Mouse (Mus musculus): Measurements from ENCODE around the gene Rpl9. TPM values are rescaled to one million over a fixed set of nuclear protein-coding genes. Genes with fewer than 3 reads are reported as not detected.
A peak's percentile ranks its signal among the peaks of the same experiment; 100 is the strongest.

The Rpl9 gene
- total and polyA plus RNA-seq, 2 experiments from 2014 or later, result 506 to 1,074 TPM

DNA sequence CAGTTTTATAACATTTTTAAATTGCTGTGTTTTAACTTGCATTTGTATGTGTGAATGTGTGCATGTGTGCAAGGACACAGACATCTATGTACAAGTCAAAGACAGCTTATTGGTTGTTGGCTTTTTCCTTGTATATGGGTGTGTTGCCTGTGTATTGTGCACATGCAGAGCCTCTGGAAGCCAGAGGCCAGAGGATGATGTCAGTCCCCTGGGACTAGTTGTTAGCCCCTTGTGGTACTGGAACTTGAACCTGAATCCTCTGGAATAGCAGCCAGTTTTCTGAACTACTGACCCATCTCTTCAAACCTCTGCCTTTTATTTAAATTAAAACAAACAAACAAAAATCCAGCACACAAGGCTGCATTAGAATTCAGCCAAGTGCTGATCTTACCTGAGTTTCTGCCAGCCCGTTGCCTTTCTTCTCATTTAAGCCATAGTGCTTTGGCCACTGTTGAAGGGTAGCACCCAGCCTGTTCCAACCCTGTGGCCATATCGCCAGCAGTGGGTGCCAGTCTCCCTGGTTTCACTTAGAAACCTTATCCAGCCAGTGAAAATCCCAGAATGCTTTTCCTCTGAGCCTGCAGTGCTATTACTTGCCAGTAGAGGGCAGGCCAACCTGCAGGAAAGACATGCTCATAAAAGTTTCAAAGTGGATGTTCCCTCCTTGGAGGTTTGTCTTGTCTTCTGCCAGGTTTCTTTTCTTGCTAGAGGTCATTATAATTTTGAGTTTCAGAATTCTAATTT lies 10.2 kb upstream of the Rpl9 start:
- H3K4me1 ChIP-seq (ENCODE audit: control insufficient read depth, insufficient read depth), result no peaks in the 10 kb centered on the region
- 22% methylated on average over 2 of the region's 2 CpGs for WGBS
- H3K36me3 ChIP-seq (replicated peaks; ENCODE audit: control insufficient read depth, insufficient read depth, low read length), result peaks cover 77% of the 10 kb centered on the region
- peak; percentile 79 for ATAC-seq (ENCODE audit: insufficient read depth, low read depth)
- H3K9me3 ChIP-seq (replicated peaks; ENCODE audit: control insufficient read depth, low read length), result no peaks in the 10 kb centered on the region
- H3K4me2 ChIP-seq (ENCODE audit: low read depth, low read length), result no peak overlapping the region
- no peak overlapping the region for H3K4me3 ChIP-seq (ENCODE audit: low read depth, low read length)
- peak; percentile 83 for DNase-seq (ENCODE audit: low spot score)
- no peak overlapping the region for H3K9ac ChIP-seq (replicated peaks; ENCODE audit: low read depth, low read length)
- no peaks in the 10 kb centered on the region for H3K27me3 ChIP-seq (ENCODE audit: control insufficient read depth, insufficient read depth, low read length)
- no peak overlapping the region for H3K27ac ChIP-seq (ENCODE audit: low read depth)
- TF ChIP-seq CTCF (IDR thresholded peaks at IDR 0.05; ENCODE audit: low read depth), result peak; percentile 99
- no peak for TF ChIP-seq EP300 (IDR thresholded peaks at IDR 0.05; ENCODE audit: low read depth)

DNA sequence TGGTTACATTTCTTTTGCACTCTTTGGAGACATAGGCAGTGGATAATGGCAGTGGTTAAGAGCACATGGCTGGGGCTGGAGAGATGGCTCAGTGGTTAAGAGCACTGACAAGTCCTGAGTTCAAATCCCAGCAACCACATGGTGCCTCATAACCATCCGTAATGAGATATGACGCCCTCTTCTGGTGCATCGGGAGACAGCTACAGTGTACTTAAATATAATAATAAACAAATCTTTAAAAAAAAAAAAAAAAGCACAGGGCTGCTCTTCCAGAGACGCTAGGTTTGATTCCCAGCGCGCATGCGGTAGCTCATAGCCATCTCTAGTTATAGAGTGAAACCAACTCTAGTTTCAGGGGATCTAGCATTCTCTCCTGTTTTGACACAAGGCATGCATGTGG lies 3.2 kb upstream of the Rpl9 start:
- Histone ChIP-seq H3K4me1 (ENCODE audit: control insufficient read depth, insufficient read depth) (peaks cover 9% of the 10 kb centered on the region), H3K4me2 (ENCODE audit: low read depth, low read length) (no peak overlapping the region), H3K36me3 (replicated peaks; ENCODE audit: control insufficient read depth, insufficient read depth, low read length) (peaks cover 54% of the 10 kb centered on the region), H3K27ac (ENCODE audit: low read depth) (no peak overlapping the region), H3K9ac (replicated peaks; ENCODE audit: low read depth, low read length) (no peak overlapping the region), H3K4me3 (ENCODE audit: low read depth, low read length) (no peak overlapping the region), H3K27me3 (ENCODE audit: control insufficient read depth, insufficient read depth, low read length) (no peaks in the 10 kb centered on the region), H3K9me3 (replicated peaks; ENCODE audit: control insufficient read depth, low read length) (no peaks in the 10 kb centered on the region)
- no peak for DNase-seq (ENCODE audit: low spot score)
- 86% methylated on average over 7 of the region's 7 CpGs for WGBS
- no peak for TF ChIP-seq CTCF (IDR thresholded peaks at IDR 0.05; ENCODE audit: low read depth)
- TF ChIP-seq EP300 (IDR thresholded peaks at IDR 0.05; ENCODE audit: low read depth), result no peak
- ATAC-seq (ENCODE audit: insufficient read depth, low read depth), result no peak

DNA sequence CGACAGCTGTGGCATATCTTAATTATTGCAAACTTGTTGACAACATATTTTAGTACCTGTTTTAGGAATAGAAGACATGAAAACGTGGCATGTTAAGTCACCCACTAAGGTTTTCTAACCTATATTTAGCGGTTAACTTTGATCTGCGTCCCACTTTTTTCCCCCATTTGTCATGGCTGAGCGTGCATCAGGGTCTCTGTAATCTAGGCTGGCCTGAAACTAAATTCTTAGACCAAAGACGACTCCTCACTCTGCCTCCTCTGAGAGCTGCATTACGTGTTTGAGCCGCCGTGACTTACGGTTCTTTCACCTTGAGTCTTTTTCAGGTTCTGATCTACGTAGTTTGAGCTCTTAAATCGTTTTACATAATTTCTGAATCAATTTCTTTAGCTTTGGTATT lies 509 bp upstream of the Rpl9 start:
- 3% methylated on average over 12 of the region's 12 CpGs for WGBS
- Histone ChIP-seq H3K4me3 (ENCODE audit: low read depth, low read length) (peak overlapping the region; percentile 87), H3K9ac (replicated peaks; ENCODE audit: low read depth, low read length) (peak overlapping the region; percentile 98), H3K27ac (ENCODE audit: low read depth) (peak overlapping the region; percentile 77), H3K4me1 (ENCODE audit: control insufficient read depth, insufficient read depth) (peaks cover 9% of the 10 kb centered on the region), H3K36me3 (replicated peaks; ENCODE audit: control insufficient read depth, insufficient read depth, low read length) (peaks cover 55% of the 10 kb centered on the region), H3K27me3 (ENCODE audit: control insufficient read depth, insufficient read depth, low read length) (no peaks in the 10 kb centered on the region), H3K4me2 (ENCODE audit: low read depth, low read length) (peak overlapping the region; percentile 80), H3K9me3 (replicated peaks; ENCODE audit: control insufficient read depth, low read length) (no peaks in the 10 kb centered on the region)
- DNase-seq (ENCODE audit: low spot score) (no peak), ATAC-seq (ENCODE audit: insufficient read depth, low read depth) (peak; percentile 42; the same call in 1 of the 2 replicates)
- no peak for TF ChIP-seq CTCF (IDR thresholded peaks at IDR 0.05; ENCODE audit: low read depth)
- no peak for TF ChIP-seq EP300 (IDR thresholded peaks at IDR 0.05; ENCODE audit: low read depth)

DNA sequence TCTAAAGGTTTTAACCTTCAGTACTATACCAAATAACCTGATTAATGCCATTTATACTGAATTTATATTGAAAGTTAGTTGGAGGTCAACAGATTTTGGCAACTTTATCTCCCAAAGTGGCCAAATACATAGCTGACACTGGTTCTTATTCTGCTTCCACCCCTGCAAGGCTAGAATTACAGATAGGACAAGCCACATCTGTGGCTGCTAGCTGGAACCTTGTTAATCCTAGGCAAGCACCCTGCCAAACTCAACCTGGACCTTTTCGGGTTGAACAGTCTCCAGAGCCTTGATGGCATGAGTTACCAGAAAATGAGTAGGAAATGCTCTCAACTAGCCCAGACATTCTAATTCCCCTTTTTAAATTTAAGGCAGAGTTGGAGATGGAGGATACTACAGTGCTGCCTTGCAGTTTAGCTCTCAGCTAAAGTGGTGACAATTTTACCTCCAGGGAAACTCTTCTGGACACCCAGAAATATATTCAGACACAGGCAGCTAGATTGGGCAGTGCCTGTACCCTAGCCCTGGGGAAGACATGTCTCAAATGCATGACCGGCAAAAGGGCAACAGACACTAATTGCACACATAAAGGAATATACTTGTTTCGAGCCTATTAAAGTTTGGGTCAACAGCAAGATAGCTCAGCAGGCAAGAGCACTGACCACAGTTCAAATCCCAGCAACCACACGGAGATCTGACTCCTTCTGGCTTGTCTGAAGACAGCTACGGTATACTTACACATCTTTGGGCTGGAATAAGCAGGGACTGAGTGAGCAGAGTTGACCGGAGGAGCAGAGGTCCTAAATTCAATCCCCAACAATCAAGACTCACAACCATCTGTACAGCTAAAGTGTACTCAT lies 4.0 kb downstream of the Rpl9 start:
- no peak overlapping the region for H3K4me2 ChIP-seq (ENCODE audit: low read depth, low read length)
- H3K27ac ChIP-seq (ENCODE audit: low read depth), result no peak overlapping the region
- H3K9ac ChIP-seq (replicated peaks; ENCODE audit: low read depth, low read length), result no peak overlapping the region
- H3K4me1 ChIP-seq (ENCODE audit: control insufficient read depth, insufficient read depth), result peaks cover 9% of the 10 kb centered on the region
- TF ChIP-seq CTCF (IDR thresholded peaks at IDR 0.05; ENCODE audit: low read depth) (no peak), EP300 (IDR thresholded peaks at IDR 0.05; ENCODE audit: low read depth) (no peak)
- no peaks in the 10 kb centered on the region for H3K9me3 ChIP-seq (replicated peaks; ENCODE audit: control insufficient read depth, low read length)
- DNase-seq (ENCODE audit: low spot score) (no peak), ATAC-seq (ENCODE audit: insufficient read depth, low read depth) (no peak)
- no peak overlapping the region for H3K4me3 ChIP-seq (ENCODE audit: low read depth, low read length)
- 75% methylated on average over 6 of the region's 6 CpGs for WGBS
- H3K36me3 ChIP-seq (replicated peaks; ENCODE audit: control insufficient read depth, insufficient read depth, low read length), result peaks cover 40% of the 10 kb centered on the region
- H3K27me3 ChIP-seq (ENCODE audit: control insufficient read depth, insufficient read depth, low read length), result no peaks in the 10 kb centered on the region

DNA sequence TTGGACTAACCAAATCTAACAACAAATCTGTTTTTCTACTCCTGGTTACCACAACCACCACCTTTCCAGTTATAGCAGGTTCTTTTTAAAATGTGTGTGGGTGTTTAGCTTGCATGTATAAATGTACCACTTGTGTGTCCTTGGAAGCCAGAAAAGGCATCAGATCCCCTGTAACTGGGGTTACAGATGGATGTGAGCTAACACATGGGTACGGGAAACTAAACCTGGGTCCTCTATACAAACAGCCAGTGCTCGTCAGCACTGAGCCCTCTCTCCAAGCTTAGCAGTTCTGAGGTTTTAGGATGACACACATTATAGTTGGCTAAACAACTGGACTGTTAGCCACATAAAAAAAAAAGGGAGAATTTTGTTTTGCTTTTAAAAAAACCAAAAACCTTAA lies 5.5 kb downstream of the Rpl9 start:
- Histone ChIP-seq H3K9ac (replicated peaks; ENCODE audit: low read depth, low read length) (no peak overlapping the region), H3K4me1 (ENCODE audit: control insufficient read depth, insufficient read depth) (peaks cover 9% of the 10 kb centered on the region), H3K27ac (ENCODE audit: low read depth) (no peak overlapping the region), H3K4me3 (ENCODE audit: low read depth, low read length) (no peak overlapping the region), H3K36me3 (replicated peaks; ENCODE audit: control insufficient read depth, insufficient read depth, low read length) (peaks cover 40% of the 10 kb centered on the region), H3K27me3 (ENCODE audit: control insufficient read depth, insufficient read depth, low read length) (no peaks in the 10 kb centered on the region), H3K4me2 (ENCODE audit: low read depth, low read length) (no peak overlapping the region), H3K9me3 (replicated peaks; ENCODE audit: control insufficient read depth, low read length) (no peaks in the 10 kb centered on the region)
- no peak for TF ChIP-seq CTCF (IDR thresholded peaks at IDR 0.05; ENCODE audit: low read depth)
- TF ChIP-seq EP300 (IDR thresholded peaks at IDR 0.05; ENCODE audit: low read depth), result no peak
- WGBS, result 79% methylated on average over 2 of the region's 2 CpGs
- DNase-seq (ENCODE audit: low spot score) (no peak), ATAC-seq (ENCODE audit: insufficient read depth, low read depth) (no peak)

All from heart, postnatal 0 days (tissue).